Mouse (Mus musculus): Measurements from ENCODE around the gene Tekt4.

DNA sequence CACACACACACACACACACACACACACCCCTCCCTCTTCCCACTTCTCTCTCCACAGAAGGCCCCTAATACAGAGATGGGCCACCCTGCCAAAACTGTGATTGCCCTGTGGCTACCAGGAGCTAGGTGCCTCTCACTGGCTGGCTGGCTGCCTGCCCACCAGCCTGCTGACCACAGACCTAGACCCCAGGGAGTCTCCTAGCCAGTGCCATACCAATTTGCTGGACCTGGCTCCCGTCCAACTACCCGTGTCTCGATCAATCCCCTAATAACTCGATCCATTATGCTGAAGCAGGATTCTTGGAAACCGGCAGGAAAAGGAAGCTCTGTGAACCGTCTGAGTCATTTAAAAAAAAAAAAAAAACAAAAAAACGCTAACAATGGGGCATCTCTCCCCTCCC is 43.6 kb upstream of the Tekt4 start:
- TF ChIP-seq POLR2A (IDR thresholded peaks at IDR 0.05; ENCODE audit: extremely low read depth, insufficient read depth, low read length) (no peak), CTCF (IDR thresholded peaks at IDR 0.05; ENCODE audit: extremely low read depth, insufficient read depth, low read length) (no peak)

All from cortical plate, adult 2 months (tissue).